Mouse (Mus musculus): ENCODE data around the gene Exosc5. TPM values are rescaled to one million over a fixed set of nuclear protein-coding genes. Genes with fewer than 3 reads are reported as not detected.

Gene Exosc5
- polyA plus RNA-seq, 1 experiment from 2014 or later = 48.3 TPM

DNA sequence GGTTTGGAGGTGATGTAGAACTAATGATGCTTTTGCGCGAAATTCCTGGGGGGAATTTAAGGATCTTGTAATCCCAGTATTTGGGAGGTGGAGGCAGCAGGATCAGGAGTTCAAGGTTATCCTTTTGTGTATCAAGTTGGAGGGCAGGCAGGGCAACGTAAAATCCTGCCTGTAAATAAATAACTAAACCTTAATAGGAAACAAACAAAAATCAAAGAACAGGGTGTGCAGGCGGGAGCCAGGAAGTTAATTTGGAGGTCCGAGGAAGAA lies 39.3 kb upstream of the Exosc5 start:
- no peak overlapping the region for H3K27ac ChIP-seq (ENCODE audit: low read length)
- 0 out of 2 replicates have a peak, but pooled peaks cover 3% of the 10 kb centered on the region for H3K27me3 ChIP-seq (replicated peaks; ENCODE audit: control insufficient read depth, insufficient read depth, low read length)
- H3K36me3 ChIP-seq (ENCODE audit: control insufficient read depth, insufficient read depth) = peaks cover 4% of the 10 kb centered on the region; the same call in 1 of the 2 replicates
- no peak for ATAC-seq
- H3K9ac ChIP-seq (replicated peaks; ENCODE audit: low read depth, low read length) = peak overlapping the region; percentile 51
- H3K4me2 ChIP-seq (ENCODE audit: low read length) = peak overlapping the region; percentile 73
- peaks cover 3% of the 10 kb centered on the region for H3K4me1 ChIP-seq (replicated peaks; ENCODE audit: control insufficient read depth, insufficient read depth, low read length)
- 15% methylated on average over 5 of the region's 5 CpGs for WGBS
- H3K4me3 ChIP-seq (replicated peaks; ENCODE audit: low read length) = peak overlapping the region; percentile 68
- H3K9me3 ChIP-seq (ENCODE audit: control insufficient read depth, low read length) = no peaks in the 10 kb centered on the region

DNA sequence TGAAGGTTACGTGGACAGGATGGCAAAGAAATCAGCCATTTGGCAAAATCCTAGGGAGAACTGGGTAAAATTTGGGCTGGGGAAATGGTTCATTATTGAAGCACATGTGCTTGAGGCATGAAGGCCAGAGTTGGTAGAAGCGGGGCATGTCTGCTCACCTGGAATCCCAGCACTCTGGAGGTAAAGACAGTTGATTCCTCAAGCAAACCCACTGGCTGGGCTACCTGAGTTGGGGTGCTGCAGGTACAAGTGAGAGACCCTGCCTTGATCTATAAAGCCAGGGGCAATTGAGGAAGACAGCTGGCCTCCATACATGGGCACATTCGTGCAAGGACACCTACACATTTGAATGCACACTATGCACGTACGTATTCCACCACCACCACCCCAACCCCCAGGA lies 38.9 kb upstream of the Exosc5 start:
- Histone ChIP-seq H3K27me3 (replicated peaks; ENCODE audit: control insufficient read depth, insufficient read depth, low read length) (0 out of 2 replicates have a peak, but pooled peaks cover 3% of the 10 kb centered on the region), H3K4me1 (replicated peaks; ENCODE audit: control insufficient read depth, insufficient read depth, low read length) (peaks cover 3% of the 10 kb centered on the region), H3K9ac (replicated peaks; ENCODE audit: low read depth, low read length) (no peak overlapping the region), H3K4me3 (replicated peaks; ENCODE audit: low read length) (no peak overlapping the region), H3K27ac (ENCODE audit: low read length) (no peak overlapping the region), H3K4me2 (ENCODE audit: low read length) (peak overlapping the region; percentile 73), H3K9me3 (ENCODE audit: control insufficient read depth, low read length) (no peaks in the 10 kb centered on the region), H3K36me3 (ENCODE audit: control insufficient read depth, insufficient read depth) (peaks cover 4% of the 10 kb centered on the region; the same call in 1 of the 2 replicates)
- 90% methylated on average over 5 of the region's 5 CpGs for WGBS
- ATAC-seq = no peak

DNA sequence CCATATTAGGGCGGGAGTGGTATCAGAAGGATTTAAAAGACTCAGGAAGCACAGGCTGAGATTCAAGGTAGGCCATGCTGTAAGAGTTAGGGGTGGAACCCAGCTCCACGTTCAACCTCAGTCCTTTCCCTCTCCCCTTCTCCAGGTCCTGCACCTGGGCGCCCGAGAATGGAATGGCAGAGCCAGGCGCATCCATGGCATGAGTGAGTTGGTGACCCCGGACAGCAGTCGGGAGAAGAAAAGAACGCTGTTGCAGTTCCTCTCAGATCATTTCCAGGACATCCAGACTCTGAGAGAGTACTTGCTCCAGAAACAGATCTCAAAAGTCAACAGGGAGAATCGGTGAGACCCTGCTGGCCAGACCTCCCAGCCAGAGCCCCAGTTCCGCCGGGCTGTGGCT lies 38.2 kb upstream of the Exosc5 start:
- H3K9me3 ChIP-seq (ENCODE audit: control insufficient read depth, low read length) = no peaks in the 10 kb centered on the region
- peaks cover 3% of the 10 kb centered on the region for H3K4me1 ChIP-seq (replicated peaks; ENCODE audit: control insufficient read depth, insufficient read depth, low read length)
- H3K4me3 ChIP-seq (replicated peaks; ENCODE audit: low read length) = no peak overlapping the region
- no peak for ATAC-seq
- H3K9ac ChIP-seq (replicated peaks; ENCODE audit: low read depth, low read length) = no peak overlapping the region
- H3K4me2 ChIP-seq (ENCODE audit: low read length) = no peak overlapping the region
- 0 out of 2 replicates have a peak, but pooled peaks cover 3% of the 10 kb centered on the region for H3K27me3 ChIP-seq (replicated peaks; ENCODE audit: control insufficient read depth, insufficient read depth, low read length)
- no peak overlapping the region for H3K27ac ChIP-seq (ENCODE audit: low read length)
- 92% methylated on average over 10 of the region's 11 CpGs for WGBS
- peaks cover 4% of the 10 kb centered on the region; the same call in 1 of the 2 replicates for H3K36me3 ChIP-seq (ENCODE audit: control insufficient read depth, insufficient read depth)

DNA sequence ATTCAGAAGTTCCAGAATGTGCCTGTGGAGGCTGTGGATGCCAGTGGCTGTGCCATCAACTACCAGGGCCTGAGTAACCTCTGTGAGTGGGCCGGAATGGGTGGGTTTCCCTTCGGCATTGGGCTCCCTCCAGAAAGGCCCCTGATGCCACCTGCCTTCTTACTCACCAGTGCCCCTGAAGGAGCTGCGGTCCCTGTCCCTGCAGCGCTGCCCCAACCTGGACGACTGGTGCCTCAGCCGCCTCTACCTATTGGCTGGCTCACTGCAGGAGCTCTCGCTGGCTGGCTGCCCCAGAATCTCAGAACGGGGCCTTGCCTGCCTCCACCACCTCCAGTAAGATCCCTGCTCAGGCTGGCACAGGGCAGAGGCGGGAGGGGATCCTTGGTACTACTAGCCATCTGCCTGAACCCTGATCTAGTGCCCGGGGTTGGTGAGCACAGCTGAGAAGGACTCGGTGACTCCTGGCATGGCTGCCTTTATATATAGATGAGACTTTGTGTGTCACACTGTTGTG lies 35.0 kb upstream of the Exosc5 start:
- H3K4me3 ChIP-seq (replicated peaks; ENCODE audit: low read length) = no peak overlapping the region
- WGBS = 84% methylated on average over 11 of the region's 11 CpGs
- peaks cover 4% of the 10 kb centered on the region; the same call in 1 of the 2 replicates for H3K36me3 ChIP-seq (ENCODE audit: control insufficient read depth, insufficient read depth)
- H3K9me3 ChIP-seq (ENCODE audit: control insufficient read depth, low read length) = no peaks in the 10 kb centered on the region
- no peak overlapping the region for H3K4me2 ChIP-seq (ENCODE audit: low read length)
- H3K27ac ChIP-seq (ENCODE audit: low read length) = no peak overlapping the region
- ATAC-seq = no peak
- peaks cover 10% of the 10 kb centered on the region for H3K4me1 ChIP-seq (replicated peaks; ENCODE audit: control insufficient read depth, insufficient read depth, low read length)
- peaks cover 9% of the 10 kb centered on the region for H3K27me3 ChIP-seq (replicated peaks; ENCODE audit: control insufficient read depth, insufficient read depth, low read length)
- H3K9ac ChIP-seq (replicated peaks; ENCODE audit: low read depth, low read length) = no peak overlapping the region

DNA sequence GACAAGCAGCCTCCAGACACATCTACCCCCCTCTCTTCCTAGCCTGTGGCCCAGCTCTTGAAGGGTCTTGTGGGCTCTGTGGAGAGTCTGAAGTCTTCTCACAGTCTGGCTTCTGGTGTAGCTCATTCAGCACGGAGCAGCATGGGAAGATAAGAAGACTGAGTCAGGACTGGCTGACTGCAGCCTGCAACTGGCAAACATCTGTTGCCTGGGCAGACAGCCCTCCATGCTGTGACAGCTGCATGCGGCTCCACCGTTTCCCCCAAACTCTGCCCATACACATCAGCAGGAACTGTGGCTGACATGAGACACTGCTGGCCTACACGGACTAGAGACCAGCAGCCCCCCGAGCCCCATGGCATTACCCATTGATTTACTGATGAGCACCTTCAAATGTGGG lies 34.1 kb upstream of the Exosc5 start:
- no peak for ATAC-seq
- no peak overlapping the region for H3K4me3 ChIP-seq (replicated peaks; ENCODE audit: low read length)
- H3K9ac ChIP-seq (replicated peaks; ENCODE audit: low read depth, low read length) = no peak overlapping the region
- no peak overlapping the region for H3K27ac ChIP-seq (ENCODE audit: low read length)
- H3K4me1 ChIP-seq (replicated peaks; ENCODE audit: control insufficient read depth, insufficient read depth, low read length) = peaks cover 10% of the 10 kb centered on the region
- WGBS = 87% methylated on average over 5 of the region's 5 CpGs
- H3K9me3 ChIP-seq (ENCODE audit: control insufficient read depth, low read length) = no peaks in the 10 kb centered on the region
- peaks cover 7% of the 10 kb centered on the region; the same call in 1 of the 2 replicates for H3K36me3 ChIP-seq (ENCODE audit: control insufficient read depth, insufficient read depth)
- H3K4me2 ChIP-seq (ENCODE audit: low read length) = no peak overlapping the region
- H3K27me3 ChIP-seq (replicated peaks; ENCODE audit: control insufficient read depth, insufficient read depth, low read length) = peaks cover 9% of the 10 kb centered on the region

DNA sequence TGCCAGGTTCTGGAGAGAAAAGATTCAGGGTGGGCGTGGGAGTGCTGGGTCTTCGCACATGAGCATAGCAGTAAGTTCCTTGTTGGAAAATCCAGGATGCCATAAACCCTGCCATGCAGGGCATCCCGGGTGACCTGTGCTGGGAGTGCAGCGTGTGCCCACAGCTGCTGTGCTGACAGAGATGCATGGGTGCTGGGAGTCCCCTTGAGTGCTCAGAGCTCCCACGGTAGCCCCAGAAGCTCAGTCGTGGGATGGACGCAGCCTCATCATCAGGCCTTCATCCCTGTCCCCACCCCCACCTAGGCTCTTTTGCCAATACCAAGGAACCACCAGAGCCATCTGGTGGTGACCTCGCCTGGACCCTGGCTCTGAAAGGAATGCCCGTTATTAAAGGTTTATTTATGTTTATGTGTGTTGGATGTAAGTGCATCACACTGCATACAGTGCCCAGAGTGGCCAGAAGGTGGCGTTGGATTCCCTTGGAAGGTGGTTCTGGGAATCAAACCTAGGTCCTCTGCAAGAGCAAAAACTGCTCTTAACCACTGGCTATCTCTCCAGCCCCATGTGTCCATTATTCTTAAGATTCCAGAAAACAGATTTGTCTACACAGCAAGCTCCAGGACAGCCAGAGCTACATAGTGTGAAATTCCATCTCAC lies 33.2 kb upstream of the Exosc5 start:
- Histone ChIP-seq H3K4me1 (replicated peaks; ENCODE audit: control insufficient read depth, insufficient read depth, low read length) (peaks cover 10% of the 10 kb centered on the region), H3K27me3 (replicated peaks; ENCODE audit: control insufficient read depth, insufficient read depth, low read length) (peaks cover 9% of the 10 kb centered on the region), H3K27ac (ENCODE audit: low read length) (no peak overlapping the region), H3K9ac (replicated peaks; ENCODE audit: low read depth, low read length) (no peak overlapping the region), H3K9me3 (ENCODE audit: control insufficient read depth, low read length) (no peaks in the 10 kb centered on the region), H3K4me3 (replicated peaks; ENCODE audit: low read length) (no peak overlapping the region), H3K4me2 (ENCODE audit: low read length) (no peak overlapping the region), H3K36me3 (ENCODE audit: control insufficient read depth, insufficient read depth) (peaks cover 14% of the 10 kb centered on the region)
- 76% methylated on average over 10 of the region's 10 CpGs for WGBS
- no peak for ATAC-seq

DNA sequence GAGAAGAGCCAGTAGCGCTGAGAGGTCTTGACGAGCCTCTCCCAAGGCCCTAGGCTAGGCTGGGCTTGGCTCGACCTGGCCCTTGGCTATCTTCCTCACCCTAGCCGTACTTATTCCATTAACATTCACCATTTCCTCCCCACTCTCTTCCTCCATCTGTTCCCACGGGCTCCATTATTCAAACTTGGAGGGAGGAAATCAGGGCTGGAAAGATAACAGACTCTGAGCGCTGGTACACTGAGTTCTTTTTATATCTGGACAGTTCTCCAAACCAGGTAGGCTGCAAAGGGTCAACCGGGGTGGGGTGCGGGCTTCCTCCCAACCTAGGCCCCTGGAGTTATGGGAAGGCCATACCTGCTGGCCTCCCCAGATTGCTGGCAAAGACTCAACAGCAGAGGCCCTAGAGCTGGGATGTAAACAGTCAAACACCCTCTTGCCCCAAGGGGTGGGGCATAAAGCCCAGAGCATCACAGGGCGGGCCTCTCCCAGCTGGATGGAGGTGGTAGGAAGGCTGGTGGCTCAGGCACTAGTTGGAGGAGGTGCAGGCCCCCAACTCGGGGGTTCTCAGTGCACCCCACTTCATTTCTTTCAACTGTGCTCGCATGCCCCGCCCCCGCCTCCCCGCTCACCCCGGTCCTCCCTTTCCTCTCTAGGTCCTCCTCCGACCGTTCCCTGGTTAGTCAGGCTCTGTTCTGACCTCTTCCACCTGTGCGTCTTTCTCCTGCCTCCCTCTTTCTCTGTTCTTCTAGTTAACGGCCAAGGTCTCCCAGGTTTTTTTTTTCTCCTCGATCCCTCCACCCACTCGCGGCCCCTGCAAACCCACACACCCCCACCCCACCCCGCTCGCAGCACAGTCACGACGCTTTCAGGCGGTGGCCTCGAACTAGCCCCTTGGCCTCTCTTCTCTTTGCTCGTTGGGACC lies 32.2 kb upstream of the Exosc5 start, which contains the start of gene B3gnt8:
B3gnt8 (plus strand) TSS at position 146 of the 922 bp plus-strand sequence.
- Histone ChIP-seq H3K4me2 (ENCODE audit: low read length) (peak within 1 kb of the TSS; percentile 37), H3K4me1 (replicated peaks; ENCODE audit: control insufficient read depth, insufficient read depth, low read length) (peaks cover 10% of the 10 kb centered on the region), H3K36me3 (ENCODE audit: control insufficient read depth, insufficient read depth) (peaks cover 14% of the 10 kb centered on the region), H3K9me3 (ENCODE audit: control insufficient read depth, low read length) (no peaks in the 10 kb centered on the region), H3K27ac (ENCODE audit: low read length) (no peak within 1 kb of the TSS), H3K9ac (replicated peaks; ENCODE audit: low read depth, low read length) (peak within 1 kb of the TSS; percentile 0; the same call in 1 of the 2 replicates), H3K4me3 (replicated peaks; ENCODE audit: low read length) (peak within 1 kb of the TSS; percentile 24), H3K27me3 (replicated peaks; ENCODE audit: control insufficient read depth, insufficient read depth, low read length) (peaks cover 9% of the 10 kb centered on the region)
- no peak; the same call in 1 of the 2 replicates for ATAC-seq
- 23% methylated on average over 25 of the region's 29 CpGs for WGBS

DNA sequence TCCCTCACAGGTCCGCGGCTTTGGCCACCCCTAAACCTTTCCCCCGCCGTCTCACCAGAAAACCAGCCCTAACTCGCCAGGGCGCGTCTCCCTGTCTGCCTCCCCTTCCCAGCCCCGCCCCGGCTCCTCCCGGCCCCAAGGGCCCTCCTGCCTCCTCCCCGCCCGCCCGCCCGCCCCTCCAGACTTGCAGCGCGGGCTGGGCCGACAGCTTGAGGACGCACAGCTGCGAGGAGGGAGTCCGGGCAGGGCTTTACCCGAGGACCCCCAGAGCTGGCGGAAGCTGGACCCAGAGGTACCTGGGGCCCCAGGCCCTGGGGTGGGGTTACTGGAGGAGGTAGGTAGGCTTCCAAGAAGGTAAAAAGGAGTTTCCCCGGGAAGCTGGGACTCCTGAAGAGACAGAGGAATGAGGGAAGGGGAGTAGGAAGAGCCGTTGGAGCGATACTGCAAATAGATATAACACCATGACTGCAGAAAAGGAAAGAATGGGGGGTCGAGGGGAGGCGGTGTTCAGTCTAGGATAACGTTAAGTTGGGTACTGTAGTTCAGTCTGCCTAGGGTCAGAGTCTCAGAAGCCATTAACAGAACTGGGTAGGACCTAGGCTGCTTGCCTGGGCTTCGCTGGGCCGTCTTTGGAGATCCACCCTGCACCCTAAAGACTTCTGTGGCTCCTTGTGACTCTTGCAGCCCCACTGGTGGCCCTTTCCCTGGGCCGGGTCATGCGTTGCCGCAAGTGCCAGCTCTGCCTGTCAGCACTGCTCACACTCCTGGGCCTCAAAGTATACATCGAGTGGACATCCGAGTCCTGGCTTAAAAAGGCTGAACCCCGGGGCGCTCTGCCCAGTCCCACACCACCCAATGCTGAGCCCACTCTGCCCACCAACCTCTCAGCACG lies 31.3 kb upstream of the Exosc5 start:
- H3K9me3 ChIP-seq (ENCODE audit: control insufficient read depth, low read length) = no peaks in the 10 kb centered on the region
- H3K4me1 ChIP-seq (replicated peaks; ENCODE audit: control insufficient read depth, insufficient read depth, low read length) = peaks cover 10% of the 10 kb centered on the region
- no peak for ATAC-seq
- 23% methylated on average over 29 of the region's 38 CpGs for WGBS
- peak overlapping the region; percentile 37 for H3K4me2 ChIP-seq (ENCODE audit: low read length)
- H3K4me3 ChIP-seq (replicated peaks; ENCODE audit: low read length) = peak overlapping the region; percentile 24
- peaks cover 9% of the 10 kb centered on the region for H3K27me3 ChIP-seq (replicated peaks; ENCODE audit: control insufficient read depth, insufficient read depth, low read length)
- peak overlapping the region; percentile 0; the same call in 1 of the 2 replicates for H3K9ac ChIP-seq (replicated peaks; ENCODE audit: low read depth, low read length)
- no peak overlapping the region for H3K27ac ChIP-seq (ENCODE audit: low read length)
- peaks cover 10% of the 10 kb centered on the region for H3K36me3 ChIP-seq (ENCODE audit: control insufficient read depth, insufficient read depth)
